Mouse (Mus musculus) forebrain, embryonic 14.5 days (tissue): Measurements from ENCODE around the gene Cyth1. TPM values are rescaled to one million over a fixed set of nuclear protein-coding genes. Genes with fewer than 3 reads are reported as not detected.
A peak's percentile ranks its signal among the peaks of the same experiment; 100 is the strongest.

Experiments
- ATAC-seq: fragments of 200-750 bp; cut with Nextera tagmentation; 2 replicates; pipeline ENCODE4 v1.8.0; 2017; ENCODE audit warnings: mild to moderate bottlenecking, moderate library complexity
- DNase-seq: peaks from one replicate; pipeline ENCODE4 v3.0.0-alpha.2; 2015; ENCODE audit warnings: low spot score
- H3K27ac ChIP-seq: fragments of 300-500 bp; sonication (generic); 2 replicates; pipeline ENCODE4 v1.5.1; 2014; ENCODE audit warnings: low read depth, mild to moderate bottlenecking, control low read depth, low read length, moderate library complexity
- H3K27me3 ChIP-seq: fragments of 300-500 bp; sonication (generic); replicated peaks from 2 replicates; pipeline ENCODE4 v1.6.1; 2014; ENCODE audit warnings: low read length, control low read depth, mixed read lengths; ENCODE audit not compliant: control insufficient read depth, insufficient read depth
- H3K36me3 ChIP-seq: fragments of 300-500 bp; sonication (generic); 2 replicates; pipeline ENCODE4 v1.6.1; 2014; ENCODE audit warnings: low read length, control low read depth; ENCODE audit not compliant: control insufficient read depth, insufficient read depth
- H3K4me1 ChIP-seq: fragments of 300-500 bp; sonication (generic); 2 replicates; pipeline ENCODE4 v1.6.1; 2014; ENCODE audit warnings: antibody characterized with exemption, low read length, control low read depth; ENCODE audit not compliant: control insufficient read depth, insufficient read depth
- H3K4me2 ChIP-seq: fragments of 300-500 bp; sonication (generic); 2 replicates; pipeline ENCODE4 v1.6.1; 2014; ENCODE audit warnings: mild to moderate bottlenecking, control low read depth, low read length
- H3K4me3 ChIP-seq: fragments of 300-500 bp; sonication (generic); 2 replicates; pipeline ENCODE4 v1.5.1; 2014; ENCODE audit warnings: low read depth, low read length, control low read depth
- H3K9ac ChIP-seq: fragments of 300-500 bp; sonication (generic); 2 replicates; pipeline ENCODE4 v1.6.1; 2014; ENCODE audit warnings: mild to moderate bottlenecking, low read length, control low read depth, moderate library complexity
- H3K9me3 ChIP-seq: fragments of 300-500 bp; sonication (generic); replicated peaks from 2 replicates; pipeline ENCODE4 v1.6.1; 2016; ENCODE audit warnings: low read length, control low read depth, mixed read lengths; ENCODE audit not compliant: control insufficient read depth
- WGBS: fragments of 180-500 bp; shearing (Covaris S2); extraction: QIAGEN DNeasy Blood & Tissue Kit; methylation state at CpG from one replicate; pipeline ENCODE4 v1.1.7; 2014; 5-methylcytosine and 5-hydroxymethylcytosine counted together
- polyA plus RNA-seq: library from polyadenylated mRNA; unstranded; fragments of >200 nt; fragmentation: Nextera tagmentation; extraction: Ambion mirVana; gene quantifications from 2 replicates; pipeline ENCODE4 v1.2.1, GENCODE M21; 2014

Cyth1 gene
- polyA plus RNA-seq, 1 experiment from 2014 or later = 21.9 TPM

DNA sequence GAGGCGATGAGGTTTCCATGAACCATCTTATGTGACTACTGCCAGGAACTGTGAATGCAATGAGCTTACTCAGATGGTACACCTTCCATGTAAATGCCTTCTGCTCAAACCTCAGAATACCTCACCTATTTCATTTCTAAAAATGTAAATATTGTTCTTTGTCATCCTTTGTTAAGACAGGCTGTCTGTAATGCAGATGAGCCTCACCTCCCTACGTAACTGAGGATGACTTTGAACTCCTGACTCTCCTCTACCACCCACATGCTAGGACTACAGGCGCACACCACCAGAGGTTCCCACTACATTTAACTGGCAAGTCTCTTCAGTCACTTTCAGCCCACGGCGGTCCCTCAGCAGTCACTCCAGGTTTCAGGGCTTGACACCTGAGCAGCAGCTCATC, 25.5 kb downstream of the Cyth1 start:
- WGBS = 89% methylated on average over 5 of the region's 5 CpGs
- H3K9me3 ChIP-seq = no peaks in the 10 kb centered on the region
- H3K4me3 ChIP-seq = no peak overlapping the region
- H3K27me3 ChIP-seq = no peaks in the 10 kb centered on the region
- H3K4me1 ChIP-seq = peaks cover 3% of the 10 kb centered on the region; the same call in 1 of the 2 replicates
- ATAC-seq = no peak
- no peak for DNase-seq
- H3K27ac ChIP-seq = no peak overlapping the region
- no peak overlapping the region for H3K9ac ChIP-seq
- no peaks in the 10 kb centered on the region for H3K36me3 ChIP-seq
- no peak overlapping the region for H3K4me2 ChIP-seq

DNA sequence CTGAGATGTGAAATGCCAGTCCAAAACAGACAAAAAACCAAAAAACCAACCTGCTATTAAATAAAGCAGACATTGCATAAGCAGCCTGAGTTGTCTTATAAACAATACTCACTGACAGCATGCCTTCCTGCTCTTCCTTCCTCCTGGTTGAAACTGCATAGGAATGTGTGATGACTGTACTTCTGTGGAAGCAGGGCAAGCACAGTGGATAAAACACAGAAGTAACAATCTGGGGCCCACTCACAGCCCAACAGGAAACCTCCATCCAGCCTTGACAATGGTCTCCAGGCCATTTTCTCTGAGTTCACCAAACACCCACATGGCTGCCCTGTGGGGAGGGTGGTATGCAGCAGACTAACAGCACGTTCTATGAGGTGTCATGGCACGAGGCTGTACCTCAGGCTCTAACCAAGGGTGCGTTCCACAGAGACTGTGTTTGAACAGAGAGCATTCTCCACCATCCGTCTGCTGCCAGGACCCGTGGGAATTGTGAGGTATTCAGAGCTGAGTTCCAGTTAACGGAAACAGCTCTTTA, 26.0 kb downstream of the Cyth1 start:
- no peak overlapping the region for H3K9ac ChIP-seq
- WGBS = 79% methylated on average over 6 of the region's 6 CpGs

DNA sequence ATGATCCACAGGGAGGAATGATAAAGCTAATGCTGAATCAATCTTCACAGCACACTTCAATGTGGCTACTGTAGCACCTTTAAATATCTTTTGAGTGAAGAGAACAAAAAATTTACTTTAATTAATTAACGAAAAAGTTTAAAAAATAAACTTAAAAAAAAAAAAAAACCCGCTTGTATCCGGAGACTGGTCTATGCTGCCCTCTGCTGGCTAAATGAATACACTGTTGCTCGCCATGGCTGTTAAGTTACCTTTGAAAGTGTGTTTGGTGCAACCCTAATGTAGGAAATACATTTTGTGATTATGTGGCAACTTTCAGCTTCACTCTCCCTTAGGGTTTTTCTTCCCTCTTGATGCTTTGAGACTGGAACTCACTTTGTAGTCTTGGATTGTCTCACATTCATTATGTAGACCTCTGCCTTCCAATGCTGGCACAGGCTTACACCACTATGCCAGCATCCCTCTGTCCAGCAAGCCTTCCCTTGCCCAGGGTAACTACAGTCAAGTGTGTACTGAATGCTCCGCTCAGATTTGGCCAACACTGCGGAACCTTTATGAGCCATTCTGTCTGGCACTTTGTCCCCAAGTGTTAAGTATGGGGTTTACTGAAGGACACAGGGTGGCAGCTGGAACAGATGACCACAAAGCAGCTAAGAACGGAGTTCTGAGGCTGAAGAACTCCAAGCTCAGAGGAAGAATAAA, 27.7 kb downstream of the Cyth1 start:
- H3K9ac ChIP-seq = no peak overlapping the region
- DNase-seq (peak; percentile 83), ATAC-seq (no peak)
- WGBS = 24% methylated on average over 7 of the region's 7 CpGs
- H3K36me3 ChIP-seq = no peaks in the 10 kb centered on the region
- no peak overlapping the region for H3K27ac ChIP-seq
- H3K4me1 ChIP-seq = peaks cover 3% of the 10 kb centered on the region; the same call in 1 of the 2 replicates
- H3K4me3 ChIP-seq = no peak overlapping the region
- no peaks in the 10 kb centered on the region for H3K9me3 ChIP-seq
- H3K27me3 ChIP-seq = no peaks in the 10 kb centered on the region
- H3K4me2 ChIP-seq = no peak overlapping the region

More for the DNA sequence above, 26.0 kb downstream of the Cyth1 start:
- no peaks in the 10 kb centered on the region for H3K27me3 ChIP-seq
- ATAC-seq = no peak
- DNase-seq = no peak
- H3K9me3 ChIP-seq = no peaks in the 10 kb centered on the region
- no peak overlapping the region for H3K27ac ChIP-seq
- peaks cover 3% of the 10 kb centered on the region; the same call in 1 of the 2 replicates for H3K4me1 ChIP-seq
- no peaks in the 10 kb centered on the region for H3K36me3 ChIP-seq
- H3K4me3 ChIP-seq = no peak overlapping the region
- H3K4me2 ChIP-seq = no peak overlapping the region

DNA sequence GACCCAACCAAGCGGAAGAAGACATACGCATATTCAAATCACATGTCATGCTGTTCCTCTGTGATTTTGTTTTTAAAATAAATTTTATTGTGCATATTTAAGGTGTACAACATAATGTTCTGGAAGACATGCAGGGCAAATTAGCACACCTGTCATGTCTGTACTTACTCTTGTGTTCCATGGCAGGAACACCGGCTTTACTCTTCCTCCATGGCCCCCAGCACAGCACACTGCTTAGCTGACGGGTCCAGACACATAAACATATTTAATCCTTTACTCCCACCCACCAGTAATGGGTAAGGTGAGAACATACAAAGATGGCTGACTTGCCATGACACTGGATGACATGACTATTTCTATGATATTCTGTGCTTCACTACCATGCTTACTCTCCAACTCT, 29.3 kb downstream of the Cyth1 start:
- no peak overlapping the region for H3K4me2 ChIP-seq
- no peaks in the 10 kb centered on the region for H3K4me1 ChIP-seq
- H3K4me3 ChIP-seq = no peak overlapping the region
- no peaks in the 10 kb centered on the region for H3K9me3 ChIP-seq
- DNase-seq (no peak), ATAC-seq (no peak)
- no peaks in the 10 kb centered on the region for H3K36me3 ChIP-seq
- no peak overlapping the region for H3K9ac ChIP-seq
- H3K27ac ChIP-seq = no peak overlapping the region
- WGBS = 89% methylated on average over 4 of the region's 4 CpGs
- no peaks in the 10 kb centered on the region for H3K27me3 ChIP-seq

DNA sequence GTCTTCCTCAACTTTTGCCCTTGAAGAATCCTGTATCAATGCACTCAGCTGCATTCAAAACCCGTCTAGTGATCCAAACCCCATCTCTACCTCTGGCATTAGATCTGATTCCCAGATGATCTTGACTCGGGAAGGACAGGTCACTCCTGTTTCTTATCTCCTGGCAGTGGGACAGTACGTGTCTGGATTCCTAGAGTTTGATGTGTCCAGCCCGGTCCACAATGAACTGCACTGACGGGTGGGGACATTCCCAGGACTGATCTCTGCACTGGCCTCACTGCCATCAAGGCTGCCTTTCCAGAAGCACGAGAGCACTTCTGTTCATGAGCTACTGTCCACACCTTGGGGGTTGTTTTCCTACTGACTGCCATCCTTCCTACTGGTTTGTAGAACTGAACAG, 31.9 kb downstream of the Cyth1 start:
- Histone ChIP-seq H3K27me3 (no peaks in the 10 kb centered on the region), H3K36me3 (no peaks in the 10 kb centered on the region), H3K9me3 (no peaks in the 10 kb centered on the region), H3K4me2 (no peak overlapping the region), H3K9ac (no peak overlapping the region), H3K4me3 (no peak overlapping the region), H3K27ac (no peak overlapping the region), H3K4me1 (peaks cover 8% of the 10 kb centered on the region; the same call in 1 of the 2 replicates)
- no peak for ATAC-seq
- DNase-seq = no peak
- 88% methylated on average over 6 of the region's 6 CpGs for WGBS

DNA sequence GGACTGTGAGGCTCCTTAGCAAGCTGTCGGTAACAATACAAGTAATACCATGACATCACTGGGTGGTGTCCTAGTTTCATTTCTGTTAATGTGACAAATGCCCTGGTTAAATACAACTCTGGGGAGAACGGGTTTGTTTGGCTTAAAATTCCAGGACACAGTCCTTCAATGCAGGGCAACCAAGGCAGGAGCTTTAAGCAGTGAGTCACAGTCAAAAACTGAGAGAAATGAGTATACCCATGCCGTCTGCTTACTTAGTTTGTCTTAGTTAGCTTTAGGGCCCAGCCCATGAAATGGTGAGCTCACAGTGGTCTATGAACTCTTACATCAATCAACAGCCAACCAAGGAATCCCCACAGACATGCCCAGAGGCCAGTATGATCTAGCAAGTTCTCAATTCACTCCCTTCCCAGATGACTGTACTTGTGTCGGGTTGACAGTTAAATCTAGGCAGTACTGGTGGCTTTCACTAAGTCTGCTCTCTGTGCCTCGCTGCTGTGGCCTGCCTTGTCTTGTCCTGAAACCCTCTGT, 32.4 kb downstream of the Cyth1 start:
- no peaks in the 10 kb centered on the region for H3K27me3 ChIP-seq
- DNase-seq (no peak), ATAC-seq (no peak)
- H3K9ac ChIP-seq = no peak overlapping the region
- no peak overlapping the region for H3K27ac ChIP-seq
- H3K4me3 ChIP-seq = no peak overlapping the region
- no peaks in the 10 kb centered on the region for H3K9me3 ChIP-seq
- no peak overlapping the region for H3K4me2 ChIP-seq
- peaks cover 12% of the 10 kb centered on the region; the same call in 1 of the 2 replicates for H3K4me1 ChIP-seq
- H3K36me3 ChIP-seq = no peaks in the 10 kb centered on the region
- 80% methylated on average over 5 of the region's 5 CpGs for WGBS

DNA sequence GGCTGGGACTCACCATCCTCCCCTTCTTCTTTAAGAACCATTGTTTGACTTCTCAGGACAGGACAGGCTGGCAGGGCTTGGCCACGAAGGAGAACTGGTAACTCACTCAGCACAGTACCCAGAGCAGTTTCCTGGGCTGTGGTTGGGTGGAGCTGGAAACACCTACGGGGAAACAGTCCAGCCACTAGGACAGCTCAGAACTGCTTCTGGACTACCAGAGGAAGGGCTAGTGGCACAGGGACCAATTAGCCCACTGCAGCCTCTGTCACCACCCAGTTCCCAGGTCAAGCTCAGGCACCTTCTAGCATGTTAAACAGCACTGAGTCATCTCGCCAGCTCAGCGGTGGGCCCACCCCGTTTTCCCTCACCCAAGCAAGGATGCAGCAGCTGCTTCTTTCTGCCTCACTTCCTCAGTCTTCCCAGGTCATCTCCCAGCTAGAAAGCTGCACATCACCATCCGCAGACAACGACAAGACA, 35.7 kb downstream of the Cyth1 start:
- H3K9ac ChIP-seq = no peak overlapping the region
- H3K36me3 ChIP-seq = no peaks in the 10 kb centered on the region
- no peak overlapping the region for H3K4me3 ChIP-seq
- H3K4me1 ChIP-seq = peaks cover 35% of the 10 kb centered on the region
- H3K9me3 ChIP-seq = no peaks in the 10 kb centered on the region
- no peaks in the 10 kb centered on the region for H3K27me3 ChIP-seq
- WGBS = 69% methylated on average over 7 of the region's 7 CpGs
- H3K27ac ChIP-seq = 0 out of 2 replicates have a peak overlapping the region, but pooled peaks have one; percentile 27
- DNase-seq = no peak
- no peak for ATAC-seq
- no peak overlapping the region for H3K4me2 ChIP-seq

DNA sequence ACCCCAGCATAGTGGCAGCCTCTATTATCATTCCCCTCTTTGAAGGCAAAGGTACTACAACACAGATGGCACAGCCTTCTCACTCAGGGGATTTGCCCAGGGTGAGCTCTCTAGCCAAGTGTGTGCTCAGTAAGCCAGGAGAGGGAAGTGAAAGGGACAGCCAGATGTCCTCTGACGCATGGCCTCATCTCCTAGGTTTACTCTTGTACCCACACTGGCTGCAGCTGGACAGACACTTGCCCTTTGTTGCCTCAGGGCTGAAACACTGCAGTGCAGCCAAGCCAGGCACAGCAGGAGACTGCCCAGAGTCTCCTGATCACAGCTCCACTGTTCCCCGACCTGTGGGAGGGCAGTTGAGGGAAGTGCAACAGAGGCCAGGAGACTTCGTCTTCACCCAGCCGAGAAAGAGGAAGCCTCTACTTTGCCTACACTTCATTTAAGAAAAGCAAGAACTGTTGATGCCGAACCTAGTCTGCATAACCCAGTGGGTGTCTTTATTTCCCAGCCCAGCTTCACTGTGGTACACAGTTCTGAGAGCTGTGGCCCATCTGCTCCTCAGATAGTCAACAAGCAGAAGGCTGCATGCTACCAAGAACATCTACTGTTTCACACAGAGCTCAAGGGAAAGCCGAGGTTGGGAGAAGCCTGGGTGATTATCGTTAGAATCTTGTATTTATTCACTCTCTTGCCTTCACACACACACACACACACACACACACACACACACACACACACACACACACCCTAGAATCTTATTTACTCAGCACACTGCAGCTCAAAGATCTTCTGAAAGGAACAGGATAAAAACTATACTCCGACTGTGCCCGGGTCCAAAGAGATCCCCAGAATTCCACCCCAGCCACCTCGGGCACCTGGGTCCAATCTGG, 36.4 kb downstream of the Cyth1 start:
- 0 out of 2 replicates have a peak, but pooled peaks have one; percentile 32 for ATAC-seq
- no peak overlapping the region for H3K4me3 ChIP-seq
- H3K4me1 ChIP-seq = peaks cover 35% of the 10 kb centered on the region

More for the DNA sequence above, 36.4 kb downstream of the Cyth1 start:
- no peaks in the 10 kb centered on the region for H3K36me3 ChIP-seq
- no peaks in the 10 kb centered on the region for H3K9me3 ChIP-seq
- no peaks in the 10 kb centered on the region for H3K27me3 ChIP-seq
- no peak for DNase-seq
- H3K4me2 ChIP-seq = no peak overlapping the region
- peak overlapping the region; percentile 62; the same call in 1 of the 2 replicates for H3K27ac ChIP-seq
- WGBS = 44% methylated on average over 10 of the region's 10 CpGs
- H3K9ac ChIP-seq = no peak overlapping the region
